Mouse (Mus musculus): ENCODE data around the gene 1700001K19Rik. TPM values are rescaled to one million over a fixed set of nuclear protein-coding genes. Genes with fewer than 3 reads are reported as not detected.

1700001K19Rik gene
- total RNA-seq, 2 experiments from 2014 or later = not detected

Other genes starting within 250 kb of the 1700001K19Rik start
- 99.2 and 117 TPM in 2 replicates for gene Ppp2r5c, start 235.5 kb downstream of the 1700001K19Rik start, total RNA-seq (2014; fragmentation: Nextera tagmentation)
- gene Ppp2r5c, start 235.5 kb downstream of the 1700001K19Rik start, total RNA-seq (2017) = 223 and 234 TPM in 2 replicates
- 74.1 and 185 TPM in 2 replicates for gene Dync1h1, start 81.2 kb downstream of the 1700001K19Rik start, total RNA-seq (2014; fragmentation: Nextera tagmentation)
- 56.6 and 70.5 TPM in 2 replicates for gene Dync1h1, start 81.2 kb downstream of the 1700001K19Rik start, total RNA-seq (2017)
- 1,358 and 1,376 TPM in 2 replicates for gene Hsp90aa1, start 20.1 kb upstream of the 1700001K19Rik start, total RNA-seq (2014; fragmentation: Nextera tagmentation)
- gene Hsp90aa1, start 20.1 kb upstream of the 1700001K19Rik start, total RNA-seq (2017) = 3,639 and 4,695 TPM in 2 replicates
- 19.0 and 42.1 TPM in 2 replicates for gene Wdr20, start 55.3 kb upstream of the 1700001K19Rik start, total RNA-seq (2014; fragmentation: Nextera tagmentation)
- 29.1 and 29.5 TPM in 2 replicates for gene Wdr20, start 55.3 kb upstream of the 1700001K19Rik start, total RNA-seq (2017)
- gene Mok, start 158.3 kb upstream of the 1700001K19Rik start, total RNA-seq (2014; fragmentation: Nextera tagmentation) = 0.42 and 0.67 TPM in 2 replicates
- 0.05 TPM in 1 of 2 replicates, not detected in the other for gene Mok, start 158.3 kb upstream of the 1700001K19Rik start, total RNA-seq (2017)
- gene Zfp839, start 167.6 kb upstream of the 1700001K19Rik start, total RNA-seq (2014; fragmentation: Nextera tagmentation) = 5.9 and 6.6 TPM in 2 replicates
- 3.8 and 5.4 TPM in 2 replicates for gene Zfp839, start 167.6 kb upstream of the 1700001K19Rik start, total RNA-seq (2017)
- 71.9 and 72.2 TPM in 2 replicates for gene Cinp, start 206.5 kb upstream of the 1700001K19Rik start, total RNA-seq (2014; fragmentation: Nextera tagmentation)
- gene Cinp, start 206.5 kb upstream of the 1700001K19Rik start, total RNA-seq (2017) = 138 and 161 TPM in 2 replicates
- 4.5 and 5.7 TPM in 2 replicates for gene Tecpr2, start 206.6 kb upstream of the 1700001K19Rik start, total RNA-seq (2014; fragmentation: Nextera tagmentation)
- gene Tecpr2, start 206.6 kb upstream of the 1700001K19Rik start, total RNA-seq (2017) = 3.7 and 5.5 TPM in 2 replicates